Mouse (Mus musculus) cerebellum, postnatal 4 days (tissue): ENCODE data around the gene St6gal2.

Source experiments
- DNase-seq, 2 experiments: peaks; one replicate each; pipeline ENCODE4 v3.0.0; 2022; ENCODE audit warnings: low spot score in 2 of 2, mixed read lengths in 1 of 2

Gene St6gal2

DNA sequence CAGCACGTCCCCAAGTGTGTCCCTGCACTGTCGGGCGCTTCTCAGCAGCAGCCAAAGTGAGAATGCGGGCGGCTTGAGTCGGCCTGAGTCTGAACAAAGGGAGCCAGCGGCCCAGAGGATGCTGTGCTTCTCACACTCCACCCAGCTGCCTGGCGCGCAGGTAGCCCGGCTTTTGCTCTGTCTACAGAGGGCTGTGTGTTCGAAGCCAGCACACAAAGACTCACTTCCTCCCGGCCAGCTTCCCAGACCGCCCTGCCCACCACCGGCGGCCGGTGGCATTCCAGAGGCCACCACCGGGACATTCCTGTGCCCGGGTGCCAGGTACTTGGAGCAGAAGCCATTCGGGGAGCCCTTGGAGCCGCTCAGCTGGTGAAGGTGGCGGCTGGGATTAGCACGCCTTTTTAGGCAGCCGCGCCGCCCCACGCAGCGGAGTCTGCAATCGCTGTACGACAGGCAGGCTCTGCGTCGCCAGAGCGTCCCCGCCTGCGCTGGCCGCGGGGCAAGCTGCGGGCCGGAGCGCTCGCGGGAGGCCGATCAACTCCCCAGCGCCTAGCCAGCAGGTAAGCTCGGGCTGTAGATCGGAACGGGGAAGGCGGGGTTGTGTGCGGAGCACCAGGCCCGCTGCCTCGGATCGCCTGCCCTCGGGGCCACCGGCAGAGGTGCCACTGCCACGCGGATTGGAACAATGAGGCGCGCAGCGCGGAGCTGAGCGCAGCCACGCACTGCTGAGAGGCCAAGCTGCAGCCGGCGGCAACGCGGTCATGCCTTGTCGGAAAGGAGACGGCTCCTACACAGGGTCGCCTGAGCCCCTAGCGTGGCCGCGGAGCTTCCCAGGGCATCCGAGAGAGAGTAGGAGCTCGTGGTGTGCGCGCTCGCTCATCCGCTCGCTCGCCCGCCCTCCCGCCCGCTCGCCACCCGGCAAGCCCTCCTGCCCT lies at the start of gene St6gal2:
Gene St6gal2 (plus strand): TSS at position 133 of the 935 bp plus-strand sequence.
- DNase-seq, result peak; percentile 38 to 63

DNA sequence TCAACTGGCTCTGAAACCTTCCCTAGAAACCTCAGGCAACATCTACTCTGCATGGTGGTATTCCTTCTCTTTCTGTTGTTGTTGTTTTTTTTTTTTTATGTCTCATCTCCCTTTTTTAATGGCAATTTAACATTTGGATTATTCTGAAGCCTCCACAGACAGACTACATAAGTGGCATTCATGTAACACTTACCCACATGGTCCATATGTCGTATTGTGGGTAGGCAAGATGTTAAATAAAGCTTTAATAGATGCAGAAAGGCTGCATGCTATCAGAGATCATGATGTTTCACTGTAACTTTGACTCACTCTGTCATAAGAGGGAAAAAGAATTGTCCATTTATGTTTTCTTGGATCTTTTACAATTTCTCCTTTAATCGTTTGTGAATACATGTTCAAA lies 39.1 kb upstream of the St6gal2 start:
- no peak for DNase-seq

DNA sequence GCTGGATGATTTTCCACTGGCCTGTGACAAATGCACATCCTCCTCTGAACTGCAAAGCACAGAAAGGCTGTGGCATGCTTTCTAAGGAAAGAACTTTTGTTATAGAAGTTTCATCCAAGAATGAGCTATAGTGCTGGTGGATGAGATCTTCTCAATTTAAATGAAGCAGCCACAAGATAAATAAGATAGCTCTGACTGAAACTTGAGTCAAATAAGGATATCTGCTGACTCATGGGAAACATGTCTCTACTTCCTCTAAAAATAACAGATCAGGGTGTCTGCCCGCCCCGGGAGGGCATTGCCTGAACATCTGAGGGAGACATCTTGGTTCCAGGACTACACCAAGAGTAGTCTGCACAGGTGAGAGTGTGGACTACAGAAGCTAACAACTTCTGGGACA lies 28.7 kb upstream of the St6gal2 start:
- no peak for DNase-seq

DNA sequence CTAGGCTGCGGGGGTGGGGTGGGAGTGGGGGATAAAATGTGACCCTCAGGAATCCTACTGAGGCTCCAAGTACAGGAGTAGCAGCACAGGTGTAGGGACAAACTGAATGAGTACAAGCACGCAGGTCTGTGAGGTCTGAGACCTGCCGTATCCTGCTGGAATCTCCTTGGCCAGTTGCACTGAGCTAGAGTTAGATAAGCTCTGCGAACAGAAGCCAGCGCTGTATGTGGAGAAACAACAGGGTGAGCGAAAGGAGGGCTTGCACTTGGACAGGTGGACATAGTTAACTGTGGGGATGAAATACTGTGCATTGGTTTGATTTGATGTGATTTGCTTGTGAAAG lies 974 bp downstream of the St6gal2 start:
- no peak for DNase-seq

DNA sequence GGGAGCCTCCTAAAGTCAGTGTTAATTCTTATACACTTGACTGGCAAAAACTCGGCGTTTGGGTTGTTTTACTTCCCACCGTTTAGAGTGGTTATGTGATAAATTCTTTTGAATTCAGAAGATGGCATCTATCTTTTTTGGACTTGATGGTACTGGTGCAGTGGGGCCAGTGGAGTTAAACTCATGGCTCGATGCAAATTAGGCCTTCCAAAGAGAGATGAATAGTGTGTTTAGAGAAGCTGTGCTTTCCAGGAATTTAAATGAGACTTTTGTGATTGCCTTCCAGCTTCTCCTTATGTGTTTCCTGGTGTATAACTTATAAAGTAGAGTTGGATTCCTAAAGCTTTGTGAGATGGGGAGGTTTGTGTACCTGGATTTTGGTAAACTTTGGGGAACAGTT lies 1.5 kb downstream of the St6gal2 start:
- DNase-seq, result no peak

DNA sequence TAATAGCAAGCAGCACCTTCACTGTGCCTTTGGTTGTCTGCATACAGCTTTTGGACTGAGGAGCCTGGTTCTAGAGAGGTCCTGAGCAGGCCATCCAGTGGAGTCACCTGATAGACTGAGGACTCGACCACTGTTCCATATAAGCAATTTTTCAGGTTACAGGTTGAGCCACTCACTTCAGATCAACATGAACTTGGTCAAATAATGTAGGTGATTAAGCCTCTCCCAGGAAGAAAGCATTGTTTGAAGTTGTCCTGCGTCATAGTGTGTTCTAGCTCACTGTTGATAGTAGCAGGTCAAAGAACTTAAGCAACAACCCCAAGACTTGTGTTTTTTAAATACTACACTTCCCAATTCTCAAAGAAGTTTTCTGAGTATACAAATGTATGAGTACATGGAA lies 5.8 kb downstream of the St6gal2 start:
- DNase-seq, result no peak

DNA sequence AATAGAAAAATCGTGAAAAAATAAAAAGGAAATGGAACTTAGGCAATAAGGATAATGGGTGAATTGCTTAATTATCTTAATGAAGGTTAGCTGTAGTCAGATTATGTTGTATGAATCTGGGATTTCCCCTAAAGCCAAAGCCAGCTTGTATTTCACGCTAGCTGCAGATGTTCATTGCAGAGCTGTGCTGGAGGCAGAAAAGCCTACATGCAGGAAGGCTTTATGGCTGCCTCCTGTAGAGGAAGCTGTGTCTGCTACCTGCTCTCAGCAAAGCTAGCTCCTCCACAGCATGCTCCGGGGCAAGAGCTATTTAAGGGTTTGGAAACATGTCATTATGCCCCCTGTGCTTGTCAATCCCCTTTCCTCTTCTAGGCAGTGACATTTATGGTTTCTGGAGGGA lies 9.3 kb downstream of the St6gal2 start:
- no peak for DNase-seq

DNA sequence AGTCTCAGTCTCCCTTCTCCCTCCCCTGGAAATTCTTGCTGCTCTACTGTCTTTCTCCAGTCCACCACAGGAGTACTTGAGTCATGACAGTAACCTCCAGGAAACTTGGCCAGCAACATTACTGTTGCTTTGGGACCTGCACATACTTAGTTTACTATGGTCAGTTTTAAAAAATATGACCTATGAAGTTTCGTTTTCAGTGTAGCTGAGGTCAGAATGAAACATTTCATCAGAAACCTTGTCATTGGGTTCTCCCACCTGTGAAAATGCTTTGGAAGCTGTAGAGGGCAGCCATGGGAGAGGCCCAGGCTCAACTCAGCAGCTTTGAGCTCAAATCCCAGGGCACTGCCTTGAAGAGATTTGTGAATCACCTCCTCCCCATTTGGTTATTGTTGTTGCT lies 15.0 kb downstream of the St6gal2 start:
- no peak for DNase-seq

DNA sequence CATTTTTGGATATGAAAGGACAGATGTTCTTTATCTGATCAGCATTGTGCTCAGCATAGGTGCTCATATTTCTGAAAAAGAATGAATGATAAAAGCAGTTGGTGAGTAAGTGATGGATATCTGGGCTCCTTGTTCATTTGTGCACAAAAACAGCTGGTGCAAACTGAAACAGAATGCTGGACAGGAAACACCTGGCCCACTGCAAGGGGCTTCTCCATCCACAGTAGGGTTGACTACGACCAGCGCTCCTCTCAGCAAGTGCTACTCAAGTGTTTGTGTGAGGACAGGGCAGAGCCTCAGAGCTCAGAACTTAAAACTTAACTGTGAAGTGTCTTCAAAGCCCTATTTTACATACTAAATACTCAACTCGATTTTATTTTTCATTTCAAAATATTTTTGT lies 22.4 kb downstream of the St6gal2 start:
- no peak for DNase-seq

DNA sequence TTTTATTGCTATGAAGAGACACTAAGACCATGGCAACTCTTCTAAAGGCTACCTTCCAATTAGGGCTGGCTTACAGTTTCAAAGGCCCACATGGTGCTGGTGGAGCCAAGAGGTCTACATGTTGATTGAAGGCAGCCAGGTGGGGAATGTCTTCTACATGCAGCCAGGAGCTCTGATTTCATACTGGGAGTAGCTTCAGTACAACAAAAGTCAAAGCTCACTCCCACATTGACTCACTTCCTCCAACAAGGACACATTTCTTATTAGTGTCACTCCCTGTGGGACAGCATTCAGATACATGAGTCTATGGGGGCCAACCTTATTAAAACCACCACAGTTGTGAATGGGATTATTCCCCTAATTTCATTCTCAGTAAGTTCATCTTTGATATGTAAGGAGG lies 23.8 kb downstream of the St6gal2 start:
- no peak for DNase-seq

DNA sequence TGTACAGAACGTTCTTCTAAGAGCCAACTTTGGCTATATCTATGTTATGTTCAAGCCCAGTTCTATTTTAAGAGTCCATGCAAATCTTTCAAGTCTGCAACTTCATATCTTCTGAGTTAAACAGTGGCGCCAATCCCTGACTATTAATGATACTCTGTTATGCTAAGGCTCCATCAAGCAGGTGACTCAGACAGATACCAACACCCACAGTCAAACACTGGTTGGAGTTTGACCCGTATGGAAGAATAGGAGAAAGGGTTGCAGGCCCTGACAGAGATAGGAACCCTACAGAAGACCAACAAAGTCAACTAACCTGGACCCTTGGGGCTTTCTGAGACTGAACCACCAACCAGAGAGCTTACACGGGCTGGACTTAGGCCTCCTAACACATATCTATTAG lies 30.8 kb downstream of the St6gal2 start:
- no peak for DNase-seq

DNA sequence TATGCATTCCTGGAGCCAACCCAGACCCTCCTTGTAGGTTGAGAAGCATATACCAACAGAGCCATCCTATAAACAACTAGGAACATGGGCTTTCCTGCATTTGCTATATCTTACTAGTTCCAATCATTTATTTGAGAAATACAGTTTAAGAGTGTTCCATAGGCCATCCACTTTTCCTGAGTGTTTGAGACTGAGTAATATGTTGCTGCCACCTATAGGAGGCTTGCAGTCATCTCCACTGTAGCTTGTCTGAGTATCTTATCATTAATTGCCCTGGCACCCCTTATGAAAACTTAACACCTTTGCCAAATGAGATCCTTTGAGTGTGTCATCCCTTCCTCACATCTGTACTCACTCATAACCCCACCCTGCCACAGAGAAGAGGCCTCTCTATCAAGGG lies 32.2 kb downstream of the St6gal2 start:
- no peak for DNase-seq

DNA sequence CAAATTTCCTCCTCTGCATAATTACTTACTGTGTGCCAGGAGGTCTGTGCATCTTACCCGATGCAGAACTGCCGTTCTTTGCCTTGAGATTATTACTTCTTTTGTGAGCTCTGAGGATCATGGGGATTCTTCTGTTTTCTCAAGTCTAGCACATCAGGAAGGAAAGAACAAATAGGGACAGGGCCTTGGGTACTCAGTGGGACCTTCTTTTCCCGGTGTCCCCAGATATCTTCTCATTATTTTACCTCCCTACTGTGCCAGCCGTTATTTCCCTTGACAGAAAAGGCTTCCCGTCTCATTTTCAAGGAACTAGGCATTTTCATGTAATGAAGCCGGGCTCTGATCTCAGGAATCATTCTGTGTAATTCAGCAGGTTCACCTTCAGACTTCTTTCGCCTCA lies 34.2 kb downstream of the St6gal2 start:
- DNase-seq, result no peak

DNA sequence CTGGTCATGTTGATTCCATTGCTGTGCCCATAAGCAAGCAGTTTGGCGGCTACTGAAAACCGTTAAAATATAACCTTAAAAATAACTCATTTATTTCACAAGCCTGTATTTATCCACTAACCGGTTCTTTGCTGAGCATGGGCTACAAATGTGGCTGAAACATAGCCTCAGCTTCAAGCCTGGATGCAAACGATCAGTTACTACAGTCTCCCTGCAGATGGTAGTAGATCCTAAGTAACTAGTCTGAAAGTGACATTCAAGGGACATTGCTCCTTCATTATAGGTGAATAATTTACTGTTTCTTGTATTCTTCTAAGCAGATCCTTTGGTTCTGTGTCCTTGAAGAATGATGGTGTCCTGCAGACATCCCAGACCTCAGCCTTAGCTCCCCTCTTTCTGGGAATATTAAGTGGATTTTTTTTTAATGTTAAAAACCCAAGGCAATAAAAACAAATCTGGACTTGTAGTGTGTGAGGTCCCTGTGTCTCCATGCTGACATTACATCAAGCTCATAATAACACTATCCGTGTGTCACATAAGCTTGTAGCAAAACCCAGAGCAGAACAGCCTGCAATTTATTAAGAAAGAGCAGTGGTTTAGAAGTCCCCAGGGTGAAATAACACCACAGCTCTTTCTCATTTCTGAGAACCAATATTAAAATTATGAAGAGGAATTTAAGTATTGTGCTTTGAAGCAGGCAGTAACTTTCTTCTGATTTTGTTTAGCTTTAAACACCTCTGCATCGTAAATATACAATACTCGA lies 39.1 kb downstream of the St6gal2 start:
- no peak for DNase-seq

DNA sequence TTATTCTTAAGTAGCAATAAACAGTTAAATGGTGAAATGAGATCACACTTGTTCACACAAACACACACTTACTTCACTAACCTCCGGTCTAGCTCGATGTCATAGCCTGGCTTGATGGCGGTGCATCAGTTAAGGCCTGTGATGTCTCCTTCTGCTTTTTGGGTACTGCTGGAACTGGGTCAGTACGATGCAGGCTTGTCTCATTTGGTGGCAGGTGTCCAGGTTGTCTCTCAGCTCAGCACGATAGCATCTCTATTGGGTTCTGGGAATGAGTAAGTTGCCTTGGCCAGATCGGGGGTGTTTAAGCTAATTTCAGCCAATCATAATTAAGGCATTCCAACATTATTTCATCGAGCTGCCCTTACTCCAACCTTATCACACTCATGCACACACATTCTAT lies 86.7 kb downstream of the St6gal2 start:
- no peak for DNase-seq

DNA sequence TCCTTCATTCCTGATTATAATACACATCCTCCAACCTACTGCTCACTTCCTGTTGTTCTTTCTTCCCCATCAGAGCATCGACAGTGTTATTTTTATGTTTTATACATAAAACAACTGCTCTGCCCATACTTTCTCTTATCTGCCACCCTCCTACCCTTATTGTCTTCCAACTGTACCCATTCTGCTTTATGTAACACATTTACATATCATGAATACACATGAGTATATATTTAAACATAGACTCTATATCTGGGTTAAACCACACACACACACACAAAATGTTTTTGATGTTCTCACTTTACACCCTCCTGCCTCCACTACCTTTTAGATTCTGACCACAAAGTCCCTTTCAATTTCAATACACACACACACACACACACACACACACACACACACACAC lies 103.3 kb downstream of the St6gal2 start:
- no peak for DNase-seq

DNA sequence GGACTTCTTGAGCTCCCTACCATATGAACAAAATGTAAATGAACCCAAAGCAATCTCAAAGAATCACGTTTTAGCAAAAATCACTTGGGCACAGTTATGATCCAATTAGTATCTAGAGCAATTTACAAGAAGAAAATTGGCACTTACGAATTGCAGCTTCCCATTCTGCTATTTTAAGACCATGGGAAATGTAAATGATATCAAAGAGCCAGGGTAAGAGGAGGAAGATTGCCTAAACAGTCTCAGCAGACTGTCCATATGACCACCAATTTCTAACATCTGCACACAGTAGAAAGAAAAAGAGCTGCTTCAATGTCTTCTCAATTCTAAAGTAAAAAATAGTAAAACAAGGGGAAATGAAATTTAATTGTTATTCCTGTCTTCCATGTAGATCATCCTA lies 116.6 kb downstream of the St6gal2 start:
- no peak for DNase-seq
